Mouse (Mus musculus) stomach, embryonic 15.5 days (tissue): ENCODE results near the gene Tnfsf10. TPM values are rescaled to one million over a fixed set of nuclear protein-coding genes. Genes with fewer than 3 reads are reported as not detected.
"Not testable (repeated sequence)": the region's sequence is repeated elsewhere in the genome, so short reads cannot be mapped to it uniquely, and the experiment has no call there.

Experiments
- ATAC-seq: fragments of 200-750 bp; cut with Nextera tagmentation; 2 replicates; pipeline ENCODE4 v1.8.0; 2017; ENCODE audit warnings: low read depth, moderate number of reproducible peaks, moderate TSS enrichment; ENCODE audit not compliant: insufficient read depth, low FRiP score
- H3K27ac ChIP-seq: fragments of 300-500 bp; sonication (generic); 2 replicates; pipeline ENCODE4 v1.5.1; 2015; ENCODE audit warnings: mild to moderate bottlenecking, inconsistent platforms
- H3K27me3 ChIP-seq: fragments of 300-500 bp; sonication (generic); replicated peaks from 2 replicates; pipeline ENCODE4 v1.6.1; 2015; ENCODE audit warnings: inconsistent platforms
- H3K36me3 ChIP-seq: fragments of 300-500 bp; sonication (generic); 2 replicates; pipeline ENCODE4 v1.6.1; 2015; ENCODE audit warnings: inconsistent platforms
- H3K4me1 ChIP-seq: fragments of 300-500 bp; sonication (generic); 2 replicates; pipeline ENCODE4 v1.6.1; 2015; ENCODE audit warnings: inconsistent platforms
- H3K4me2 ChIP-seq: fragments of 300-500 bp; sonication (generic); 2 replicates; pipeline ENCODE4 v1.6.1; 2015; ENCODE audit warnings: mild to moderate bottlenecking, inconsistent platforms
- H3K4me3 ChIP-seq: fragments of 300-500 bp; sonication (generic); replicated peaks from 2 replicates; pipeline ENCODE4 v1.5.1; 2015; ENCODE audit warnings: inconsistent platforms
- H3K9ac ChIP-seq: fragments of 300-500 bp; sonication (generic); 2 replicates; pipeline ENCODE4 v1.6.1; 2015; ENCODE audit warnings: inconsistent platforms
- H3K9me3 ChIP-seq: fragments of 300-500 bp; sonication (generic); 2 replicates; pipeline ENCODE4 v1.6.1; 2016; ENCODE audit warnings: inconsistent platforms
- WGBS: fragments of 180-500 bp; shearing (Covaris S2); methylation state at CpG from one replicate; pipeline ENCODE4 v1.1.7; 2015; 5-methylcytosine and 5-hydroxymethylcytosine counted together
- polyA plus RNA-seq: library from polyadenylated mRNA; unstranded; fragments of >200 nt; fragmentation: Nextera tagmentation; extraction: Ambion mirVana; gene quantifications from 2 replicates; pipeline ENCODE4 v1.2.1, GENCODE M21; 2015

The Tnfsf10 gene
- polyA plus RNA-seq: 0.54 and 0.61 TPM in 2 replicates

GRCm38 (mm10) chr3:27316559-27317287 is at the start of gene Tnfsf10:
Gene Tnfsf10 (plus strand): TSS chr3:27317028.
- 56% methylated on average over 9 of the region's 9 CpGs for WGBS
- no peak for ATAC-seq
- Histone ChIP-seq H3K9ac (no peak within 1 kb of the TSS), H3K9me3 (no peaks in the 10 kb centered on the region), H3K27me3 (no peaks in the 10 kb centered on the region), H3K36me3 (no peaks in the 10 kb centered on the region), H3K27ac (no peak within 1 kb of the TSS; the same call in 1 of the 2 replicates), H3K4me3 (peak within 1 kb of the TSS; percentile 21), H3K4me2 (peak within 1 kb of the TSS; percentile 46), H3K4me1 (peaks cover 3% of the 10 kb centered on the region; the same call in 1 of the 2 replicates)

GRCm38 (mm10) chr3:27267327-27267726 is 49.5 kb upstream of the Tnfsf10 start:
- 45% methylated on average over 5 of the region's 5 CpGs for WGBS
- Histone ChIP-seq H3K9ac (no peak overlapping the region), H3K36me3 (no peaks in the 10 kb centered on the region), H3K27me3 (no peaks in the 10 kb centered on the region), H3K4me2 (no peak overlapping the region), H3K9me3 (no peaks in the 10 kb centered on the region), H3K27ac (no peak overlapping the region), H3K4me3 (no peak overlapping the region), H3K4me1 (peaks cover 5% of the 10 kb centered on the region; the same call in 1 of the 2 replicates)
- ATAC-seq: no peak

GRCm38 (mm10) chr3:27267887-27268286 is 48.9 kb upstream of the Tnfsf10 start:
- Histone ChIP-seq H3K4me1 (peaks cover 7% of the 10 kb centered on the region; the same call in 1 of the 2 replicates), H3K27me3 (no peaks in the 10 kb centered on the region), H3K27ac (no peak overlapping the region), H3K4me2 (no peak overlapping the region), H3K9me3 (no peaks in the 10 kb centered on the region), H3K36me3 (no peaks in the 10 kb centered on the region), H3K4me3 (no peak overlapping the region), H3K9ac (no peak overlapping the region)
- 55% methylated on average over 4 of the region's 4 CpGs for WGBS
- no peak for ATAC-seq

- no peak overlapping the region for H3K9ac ChIP-seq
- no peak overlapping the region for H3K4me3 ChIP-seq
- 49% methylated on average over 4 of the region's 4 CpGs for WGBS
- H3K36me3 ChIP-seq: no peaks in the 10 kb centered on the region
- no peak overlapping the region for H3K27ac ChIP-seq
- no peak overlapping the region for H3K4me2 ChIP-seq
- H3K9me3 ChIP-seq: no peaks in the 10 kb centered on the region
- H3K4me1 ChIP-seq: peaks cover 7% of the 10 kb centered on the region; the same call in 1 of the 2 replicates
- H3K27me3 ChIP-seq: no peaks in the 10 kb centered on the region
- no peak for ATAC-seq
These were observed 47.7 kb upstream of the Tnfsf10 start for GRCm38 (mm10) chr3:27269151-27269550.

GRCm38 (mm10) chr3:27270160-27270962 is 46.5 kb upstream of the Tnfsf10 start:
- no peak overlapping the region for H3K4me3 ChIP-seq
- peak; percentile 57; the same call in 1 of the 2 replicates for ATAC-seq
- H3K36me3 ChIP-seq: no peaks in the 10 kb centered on the region
- H3K27me3 ChIP-seq: no peaks in the 10 kb centered on the region
- peaks cover 7% of the 10 kb centered on the region; the same call in 1 of the 2 replicates for H3K4me1 ChIP-seq
- H3K4me2 ChIP-seq: no peak overlapping the region
- 28% methylated on average over 11 of the region's 11 CpGs for WGBS
- 0 out of 2 replicates have a peak overlapping the region, but pooled peaks have one; percentile 63 for H3K27ac ChIP-seq
- H3K9me3 ChIP-seq: no peaks in the 10 kb centered on the region
- H3K9ac ChIP-seq: no peak overlapping the region

GRCm38 (mm10) chr3:27272926-27273745 is 43.7 kb upstream of the Tnfsf10 start:
- Histone ChIP-seq H3K36me3 (no peaks in the 10 kb centered on the region), H3K9me3 (no peaks in the 10 kb centered on the region), H3K4me3 (no peak overlapping the region), H3K4me1 (peaks cover 7% of the 10 kb centered on the region; the same call in 1 of the 2 replicates), H3K9ac (no peak overlapping the region), H3K4me2 (no peak overlapping the region), H3K27me3 (no peaks in the 10 kb centered on the region), H3K27ac (peak overlapping the region; percentile 36; the same call in 1 of the 2 replicates)
- ATAC-seq: no peak
- WGBS: 35% methylated on average over 7 of the region's 7 CpGs

- not testable (repeated sequence) for H3K4me3 ChIP-seq, H3K4me2 ChIP-seq, H3K36me3 ChIP-seq, H3K27ac ChIP-seq, ATAC-seq, H3K27me3 ChIP-seq, H3K9me3 ChIP-seq, H3K9ac ChIP-seq
- peaks cover 12% of the 10 kb centered on the region for H3K4me1 ChIP-seq
- 95% methylated on average over 14 of the region's 14 CpGs for WGBS
These were observed 37.4 kb upstream of the Tnfsf10 start for GRCm38 (mm10) chr3:27279286-27279925.

- no peaks in the 10 kb centered on the region for H3K9me3 ChIP-seq
- peaks cover 12% of the 10 kb centered on the region for H3K4me1 ChIP-seq
- H3K36me3 ChIP-seq: no peaks in the 10 kb centered on the region
- no peak overlapping the region for H3K9ac ChIP-seq
- WGBS: 41% methylated on average over 11 of the region's 11 CpGs
- no peak overlapping the region for H3K4me2 ChIP-seq
- no peak for ATAC-seq
- no peaks in the 10 kb centered on the region for H3K27me3 ChIP-seq
- H3K27ac ChIP-seq: peak overlapping the region; percentile 21; the same call in 1 of the 2 replicates
- no peak overlapping the region for H3K4me3 ChIP-seq
These were observed 36.5 kb upstream of the Tnfsf10 start for GRCm38 (mm10) chr3:27280280-27280749.

- H3K36me3 ChIP-seq: no peaks in the 10 kb centered on the region
- peak; percentile 76 for ATAC-seq
- H3K4me3 ChIP-seq: peak overlapping the region; percentile 21
- no peak overlapping the region for H3K9ac ChIP-seq
- H3K4me2 ChIP-seq: peak overlapping the region; percentile 51
- peak overlapping the region; percentile 77 for H3K27ac ChIP-seq
- H3K4me1 ChIP-seq: peaks cover 12% of the 10 kb centered on the region
- WGBS: 5% methylated on average over 27 of the region's 27 CpGs
- H3K27me3 ChIP-seq: no peaks in the 10 kb centered on the region
- no peaks in the 10 kb centered on the region for H3K9me3 ChIP-seq
These were observed 33.6 kb upstream of the Tnfsf10 start for GRCm38 (mm10) chr3:27283071-27283713.

- peaks cover 12% of the 10 kb centered on the region for H3K4me1 ChIP-seq
- H3K9ac ChIP-seq: no peak overlapping the region
- WGBS: 65% methylated on average over 7 of the region's 7 CpGs
These were observed 33.0 kb upstream of the Tnfsf10 start for GRCm38 (mm10) chr3:27283796-27284195.

More at GRCm38 (mm10) chr3:27283796-27284195, 33.0 kb upstream of the Tnfsf10 start:
- Histone ChIP-seq H3K27me3 (no peaks in the 10 kb centered on the region), H3K36me3 (no peaks in the 10 kb centered on the region), H3K9me3 (no peaks in the 10 kb centered on the region), H3K4me2 (peak overlapping the region; percentile 51; the same call in 1 of the 2 replicates), H3K4me3 (no peak overlapping the region), H3K27ac (peak overlapping the region; percentile 77)
- ATAC-seq: no peak
